Mouse (Mus musculus): ENCODE results near the gene Mill2. TPM values are rescaled to one million over a fixed set of nuclear protein-coding genes. Genes with fewer than 3 reads are reported as not detected.
"Not testable (repeated sequence)": the region's sequence is repeated elsewhere in the genome, so short reads cannot be mapped to it uniquely, and the experiment has no call there.

Gene Mill2
- polyA plus RNA-seq, 1 experiment from 2014 or later = 0.44 TPM

DNA sequence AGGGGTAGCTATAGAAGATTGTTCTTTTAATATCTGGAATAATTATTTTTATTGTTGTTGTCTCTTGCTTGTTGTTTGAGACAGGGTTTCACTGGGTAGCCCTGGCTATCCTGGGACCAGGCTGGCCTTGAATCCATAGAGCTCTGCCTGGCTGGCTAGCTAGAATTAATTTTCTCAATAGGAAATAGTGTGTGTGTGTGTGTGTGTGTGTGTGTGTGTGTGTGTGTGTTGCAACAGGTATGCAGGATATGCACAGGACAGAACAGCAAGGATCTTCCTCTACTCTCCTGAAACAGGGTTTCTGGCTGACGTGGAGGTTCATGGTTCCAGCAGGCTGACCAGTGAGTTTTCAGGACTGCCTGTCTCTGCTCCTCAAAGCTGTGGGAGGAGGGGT, 1.4 kb downstream of the Mill2 start:
- Histone ChIP-seq H3K4me3 (peak overlapping the region; percentile 24), H3K27me3 (no peaks in the 10 kb centered on the region), H3K36me3 (no peaks in the 10 kb centered on the region), H3K9me3 (no peaks in the 10 kb centered on the region), H3K27ac (replicated peaks) (0 out of 2 replicates have a peak overlapping the region, but pooled peaks have one; percentile 62), H3K4me1 (replicated peaks) (peaks cover 4% of the 10 kb centered on the region; the same call in 1 of the 2 replicates), H3K9ac (peak overlapping the region; percentile 22; the same call in 1 of the 2 replicates), H3K4me2 (peak overlapping the region; percentile 75)
- ATAC-seq (ENCODE audit: low FRiP score, low read depth) = peak; percentile 73
- 70% methylated on average over 1 of the region's 1 CpGs for WGBS

DNA sequence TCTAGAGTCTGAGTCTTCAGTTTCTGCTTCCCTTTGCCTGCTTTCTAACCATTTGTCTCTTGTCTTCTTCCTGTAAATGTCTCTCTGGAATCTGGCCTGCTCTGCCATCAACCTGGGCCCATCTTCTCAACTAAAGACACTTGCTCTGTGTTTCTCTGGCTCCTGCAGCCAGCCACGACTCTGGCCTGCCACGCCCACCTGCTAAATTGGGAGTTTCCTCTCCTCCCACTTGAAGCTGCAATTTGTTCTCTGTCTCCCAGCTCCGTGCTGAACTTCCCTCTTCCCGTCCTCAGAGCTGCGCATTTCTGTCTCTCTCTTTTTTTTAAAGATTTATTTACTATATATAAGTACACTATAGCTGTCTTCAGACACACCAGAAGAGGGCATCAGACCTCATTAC, 5.0 kb downstream of the Mill2 start:
- Histone ChIP-seq H3K27me3 (no peaks in the 10 kb centered on the region), H3K4me1 (replicated peaks) (peaks cover 4% of the 10 kb centered on the region; the same call in 1 of the 2 replicates), H3K4me2 (no peak overlapping the region), H3K4me3 (no peak overlapping the region), H3K27ac (replicated peaks) (no peak overlapping the region), H3K9me3 (no peaks in the 10 kb centered on the region), H3K36me3 (no peaks in the 10 kb centered on the region), H3K9ac (no peak overlapping the region)
- no peak for ATAC-seq (ENCODE audit: low FRiP score, low read depth)
- WGBS = 50% methylated on average over 5 of the region's 5 CpGs

DNA sequence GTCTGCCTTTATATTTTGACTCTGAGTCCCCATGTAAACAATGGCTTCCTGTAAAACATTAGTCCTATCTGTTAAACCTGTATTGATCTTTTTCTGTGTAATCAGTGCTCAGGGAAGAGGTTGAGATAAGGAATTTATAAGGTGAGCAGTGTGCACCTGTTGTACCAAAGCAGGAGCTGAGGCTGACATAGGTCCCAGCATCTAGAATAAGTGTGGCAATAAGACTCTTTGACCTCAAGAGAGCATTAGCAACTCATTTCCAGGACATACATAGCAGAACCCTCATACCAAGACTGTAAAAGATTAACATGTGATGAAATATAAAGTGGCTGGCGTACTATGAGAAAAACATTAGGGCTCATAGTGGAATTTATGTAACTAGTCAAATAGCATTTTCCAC, 8.6 kb downstream of the Mill2 start:
- no peaks in the 10 kb centered on the region for H3K27me3 ChIP-seq
- H3K27ac ChIP-seq (replicated peaks) = no peak overlapping the region
- H3K4me2 ChIP-seq = no peak overlapping the region
- H3K4me1 ChIP-seq (replicated peaks) = no peaks in the 10 kb centered on the region
- ATAC-seq (ENCODE audit: low FRiP score, low read depth) = no peak
- H3K9ac ChIP-seq = no peak overlapping the region
- 97% methylated on average over 1 of the region's 1 CpGs for WGBS
- H3K36me3 ChIP-seq = no peaks in the 10 kb centered on the region
- H3K9me3 ChIP-seq = no peaks in the 10 kb centered on the region
- H3K4me3 ChIP-seq = no peak overlapping the region

DNA sequence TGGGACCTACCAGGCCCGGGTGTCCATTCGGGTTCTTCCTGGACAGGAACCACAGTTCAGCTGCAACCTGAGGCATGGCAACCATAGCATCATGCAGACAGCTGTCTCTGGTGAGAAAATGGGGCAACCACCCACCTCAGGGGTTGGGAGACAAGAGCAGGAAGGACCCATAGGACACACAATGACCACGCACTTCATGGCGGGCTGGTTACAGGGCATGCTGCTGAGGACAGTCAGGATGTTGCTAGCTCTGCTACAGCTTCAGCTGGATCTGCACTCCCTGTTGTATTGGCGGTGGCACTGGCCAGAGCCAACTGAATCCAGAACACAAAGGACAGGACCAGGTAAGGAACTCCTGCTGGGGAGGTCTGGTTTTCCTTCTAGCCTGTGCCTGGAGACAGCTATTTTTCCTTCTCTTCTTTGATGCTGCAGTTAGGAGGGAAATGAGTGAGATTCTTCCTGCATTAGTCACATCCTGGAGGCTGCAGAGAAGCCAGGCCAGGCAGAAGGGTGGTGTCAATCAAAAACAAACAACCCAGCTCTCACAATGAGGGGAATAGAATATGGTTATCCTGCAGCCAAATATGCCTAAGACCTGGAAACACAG, 18.6 kb downstream of the Mill2 start:
- no peaks in the 10 kb centered on the region for H3K9me3 ChIP-seq
- no peak overlapping the region for H3K9ac ChIP-seq
- H3K4me2 ChIP-seq = no peak overlapping the region
- H3K4me1 ChIP-seq (replicated peaks) = no peaks in the 10 kb centered on the region
- no peak overlapping the region for H3K27ac ChIP-seq (replicated peaks)
- no peak for ATAC-seq (ENCODE audit: low FRiP score, low read depth)
- H3K4me3 ChIP-seq = no peak overlapping the region
- H3K36me3 ChIP-seq = no peaks in the 10 kb centered on the region
- 82% methylated on average over 5 of the region's 5 CpGs for WGBS
- no peaks in the 10 kb centered on the region for H3K27me3 ChIP-seq

DNA sequence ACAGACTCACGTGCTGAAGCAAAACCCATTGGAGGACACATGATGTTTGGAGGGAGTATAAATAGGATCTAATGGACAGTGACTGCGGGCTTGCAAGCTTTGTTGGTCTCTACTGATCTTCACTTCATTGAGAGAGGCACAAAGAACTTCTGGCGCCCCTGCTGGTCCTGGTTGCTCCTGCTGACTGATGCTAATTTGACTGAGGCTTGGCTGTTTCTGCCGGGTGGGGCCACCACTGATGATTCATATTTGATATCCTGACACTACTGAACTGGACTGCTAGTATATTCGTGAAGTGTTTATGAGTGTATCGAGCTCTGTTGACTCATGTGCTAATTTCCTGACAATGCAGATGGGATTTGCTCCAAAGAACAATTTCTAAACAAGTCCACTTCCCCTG, 23.0 kb downstream of the Mill2 start:
- H3K36me3 ChIP-seq = no peaks in the 10 kb centered on the region
- WGBS = 90% methylated on average over 6 of the region's 6 CpGs
- ATAC-seq (ENCODE audit: low FRiP score, low read depth) = no peak

DNA sequence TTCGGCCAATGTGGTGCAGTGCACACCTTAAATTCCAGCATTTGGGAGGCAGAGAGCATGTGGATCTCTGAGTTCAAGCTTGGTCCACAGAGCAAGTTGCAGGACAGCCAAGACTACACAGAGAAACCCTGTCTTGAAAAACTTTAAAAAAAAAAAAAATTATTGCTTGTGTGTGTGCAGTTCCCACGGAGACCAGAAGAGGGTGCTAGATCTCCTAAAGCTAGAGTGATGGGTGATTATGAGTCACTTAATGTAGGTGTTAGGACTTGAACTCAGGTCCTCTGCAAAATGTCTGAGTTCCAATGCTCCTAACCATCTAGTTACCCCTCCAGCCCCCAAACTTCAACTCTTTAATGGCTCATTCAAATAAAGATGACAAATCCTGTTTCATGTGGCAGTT, 28.7 kb downstream of the Mill2 start:
- H3K27ac ChIP-seq (replicated peaks) = no peak overlapping the region
- no peaks in the 10 kb centered on the region for H3K27me3 ChIP-seq
- no peak overlapping the region for H3K9ac ChIP-seq
- H3K4me3 ChIP-seq = no peak overlapping the region
- 92% methylated on average over 2 of the region's 2 CpGs for WGBS
- H3K9me3 ChIP-seq = no peaks in the 10 kb centered on the region
- ATAC-seq (ENCODE audit: low FRiP score, low read depth) = no peak
- peaks cover 5% of the 10 kb centered on the region for H3K4me1 ChIP-seq (replicated peaks)
- H3K36me3 ChIP-seq = no peaks in the 10 kb centered on the region
- H3K4me2 ChIP-seq = no peak overlapping the region

More for the DNA sequence above, 23.0 kb downstream of the Mill2 start:
- H3K27ac ChIP-seq (replicated peaks) = no peak overlapping the region
- H3K9me3 ChIP-seq = no peaks in the 10 kb centered on the region
- no peak overlapping the region for H3K4me2 ChIP-seq
- no peak overlapping the region for H3K4me3 ChIP-seq
- H3K9ac ChIP-seq = no peak overlapping the region
- H3K4me1 ChIP-seq (replicated peaks) = no peaks in the 10 kb centered on the region
- no peaks in the 10 kb centered on the region for H3K27me3 ChIP-seq

DNA sequence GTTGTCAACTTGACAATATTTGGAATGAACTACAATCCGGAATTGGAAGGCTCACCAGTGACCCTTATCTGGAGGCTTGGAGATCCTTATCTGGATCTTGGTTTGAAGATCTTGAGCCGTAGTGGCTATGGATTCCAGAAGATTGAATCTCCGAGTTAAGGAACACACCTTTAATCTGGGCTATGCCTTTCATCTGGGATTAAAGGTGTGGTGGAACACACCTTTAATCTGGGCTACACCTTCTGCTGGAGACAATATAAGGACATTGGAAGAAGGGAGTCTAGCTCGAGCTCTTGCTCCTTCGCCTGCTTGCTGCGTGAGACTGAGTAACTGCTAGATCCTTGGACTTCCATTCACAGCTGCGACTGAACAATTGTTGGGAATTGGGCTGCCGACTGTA, 31.3 kb downstream of the Mill2 start, which contains the start of gene Pglyrp1:
Gene Pglyrp1 (plus strand): TSS at position 301 of the 400 bp plus-strand sequence.
- not testable (repeated sequence) for H3K9ac ChIP-seq; H3K4me3 ChIP-seq; H3K27ac ChIP-seq (replicated peaks); H3K4me1 ChIP-seq (replicated peaks); H3K4me2 ChIP-seq; ATAC-seq (ENCODE audit: low FRiP score, low read depth); H3K27me3 ChIP-seq; H3K36me3 ChIP-seq; H3K9me3 ChIP-seq
- WGBS = 89% methylated on average over 1 of the region's 8 CpGs

DNA sequence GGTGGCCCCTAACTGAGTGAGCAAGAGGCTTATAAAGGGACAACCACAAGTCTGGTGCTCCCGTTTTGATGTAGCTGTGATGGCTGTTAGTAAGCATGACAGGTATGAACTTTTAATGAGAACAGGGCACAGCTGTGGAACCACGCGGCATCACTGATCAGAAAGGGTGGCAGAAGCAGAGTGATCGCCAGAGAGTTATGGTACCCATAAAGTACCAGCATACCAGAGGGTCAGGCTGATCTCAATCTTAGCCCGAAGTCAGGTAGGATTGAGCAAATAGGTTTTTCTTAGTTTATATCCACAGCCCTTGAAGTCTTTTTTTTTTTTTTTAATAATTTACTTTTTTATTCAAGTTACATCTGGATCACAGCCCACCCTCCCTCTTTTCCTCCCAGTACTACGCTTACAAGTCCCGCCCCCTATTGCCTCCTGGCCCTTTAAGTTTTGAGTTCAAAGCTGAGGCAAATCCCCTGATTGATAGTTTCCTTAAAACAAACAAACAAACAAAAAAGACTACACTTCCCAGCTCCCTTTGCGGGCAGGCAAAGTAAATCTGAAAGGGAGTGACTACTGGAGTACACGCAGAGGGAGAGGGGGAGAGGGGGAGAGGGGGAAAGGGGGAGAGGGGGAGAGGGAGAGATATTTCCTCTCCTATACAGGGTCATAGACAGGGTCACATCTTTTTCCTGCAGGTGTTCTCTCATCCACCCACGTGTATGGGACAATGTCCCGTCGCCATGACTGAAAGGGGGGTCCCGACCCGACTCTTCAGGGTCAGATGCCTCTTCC, 32.4 kb downstream of the Mill2 start:
- no peaks in the 10 kb centered on the region for H3K27me3 ChIP-seq
- H3K4me2 ChIP-seq = peak overlapping the region; percentile 75
- peak overlapping the region; percentile 33 for H3K9ac ChIP-seq
- no peak overlapping the region for H3K27ac ChIP-seq (replicated peaks)
- no peaks in the 10 kb centered on the region for H3K36me3 ChIP-seq
- H3K4me1 ChIP-seq (replicated peaks) = peaks cover 5% of the 10 kb centered on the region
- H3K9me3 ChIP-seq = no peaks in the 10 kb centered on the region
- 30% methylated on average over 14 of the region's 14 CpGs for WGBS
- ATAC-seq (ENCODE audit: low FRiP score, low read depth) = peak; percentile 76
- H3K4me3 ChIP-seq = peak overlapping the region; percentile 49

DNA sequence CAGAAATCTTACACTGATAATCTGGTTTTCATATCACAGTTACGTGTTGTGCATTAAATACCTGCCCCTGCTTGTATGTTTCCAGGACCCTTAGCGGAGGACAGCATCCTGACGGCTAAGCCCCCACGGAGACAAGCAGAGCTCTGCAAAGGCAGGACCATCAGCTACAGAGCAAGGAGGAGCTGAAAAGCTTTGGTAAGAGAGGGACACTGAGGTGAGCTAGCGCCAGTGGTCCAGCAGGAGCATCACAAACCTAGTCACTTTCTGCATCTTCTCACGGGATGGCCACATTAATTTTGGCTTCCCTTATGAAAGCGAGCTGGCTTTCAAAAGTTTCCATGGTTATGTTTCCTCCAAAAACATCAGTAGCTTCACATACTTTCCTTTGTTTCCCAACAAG, 33.0 kb downstream of the Mill2 start:
- Histone ChIP-seq H3K9me3 (no peaks in the 10 kb centered on the region), H3K27me3 (no peaks in the 10 kb centered on the region), H3K9ac (peak overlapping the region; percentile 33), H3K27ac (replicated peaks) (no peak overlapping the region), H3K36me3 (no peaks in the 10 kb centered on the region), H3K4me3 (peak overlapping the region; percentile 49), H3K4me2 (peak overlapping the region; percentile 75), H3K4me1 (replicated peaks) (peaks cover 5% of the 10 kb centered on the region)
- ATAC-seq (ENCODE audit: low FRiP score, low read depth) = peak; percentile 70
- WGBS = 3% methylated on average over 7 of the region's 7 CpGs

DNA sequence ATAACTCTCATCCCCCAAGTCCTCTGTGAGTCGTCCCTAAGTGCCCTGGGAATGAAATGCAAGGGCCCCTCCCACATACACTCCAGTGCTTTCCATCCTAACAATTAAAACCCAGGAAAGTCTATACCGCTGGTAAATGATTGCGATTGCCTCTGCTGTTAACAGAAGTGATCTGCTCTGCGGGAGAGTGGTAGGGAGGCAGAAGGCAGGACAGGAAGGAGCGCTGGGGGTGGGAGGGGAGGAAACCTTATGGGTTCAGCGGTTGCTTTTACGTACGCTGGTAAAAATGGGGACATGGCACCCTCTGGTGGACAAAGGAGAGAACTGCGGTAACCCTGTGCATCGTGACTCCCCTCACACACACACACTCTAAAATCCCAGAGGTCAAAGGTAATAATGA, 33.5 kb downstream of the Mill2 start:
- no peaks in the 10 kb centered on the region for H3K36me3 ChIP-seq
- H3K27me3 ChIP-seq = no peaks in the 10 kb centered on the region
- WGBS = 0% methylated on average over 10 of the region's 10 CpGs
- peak overlapping the region; percentile 49 for H3K4me3 ChIP-seq
- peak overlapping the region; percentile 33 for H3K9ac ChIP-seq
- peaks cover 5% of the 10 kb centered on the region for H3K4me1 ChIP-seq (replicated peaks)
- H3K9me3 ChIP-seq = no peaks in the 10 kb centered on the region
- peak; percentile 76 for ATAC-seq (ENCODE audit: low FRiP score, low read depth)
- no peak overlapping the region for H3K27ac ChIP-seq (replicated peaks)
- peak overlapping the region; percentile 75 for H3K4me2 ChIP-seq

DNA sequence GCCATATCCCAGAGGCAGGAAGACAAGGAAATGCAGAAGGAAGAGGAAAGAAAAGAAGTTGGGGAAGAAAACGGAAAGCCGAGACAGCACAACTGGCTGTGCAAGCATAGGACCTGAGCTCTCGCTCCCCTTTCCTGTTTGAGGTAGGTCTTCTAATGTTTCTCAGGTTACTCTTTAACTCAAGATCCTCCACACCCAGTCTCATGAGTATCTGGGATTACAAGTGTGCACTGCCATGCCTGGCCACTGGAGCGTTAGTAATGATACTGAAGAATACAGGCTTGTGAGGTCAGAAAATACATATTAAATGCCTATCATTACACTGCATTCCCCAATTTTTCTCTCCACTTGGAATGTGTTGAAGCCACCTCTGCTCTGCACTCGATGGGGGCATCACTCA, 35.6 kb downstream of the Mill2 start:
- WGBS = 88% methylated on average over 5 of the region's 5 CpGs
- no peak overlapping the region for H3K27ac ChIP-seq (replicated peaks)

DNA sequence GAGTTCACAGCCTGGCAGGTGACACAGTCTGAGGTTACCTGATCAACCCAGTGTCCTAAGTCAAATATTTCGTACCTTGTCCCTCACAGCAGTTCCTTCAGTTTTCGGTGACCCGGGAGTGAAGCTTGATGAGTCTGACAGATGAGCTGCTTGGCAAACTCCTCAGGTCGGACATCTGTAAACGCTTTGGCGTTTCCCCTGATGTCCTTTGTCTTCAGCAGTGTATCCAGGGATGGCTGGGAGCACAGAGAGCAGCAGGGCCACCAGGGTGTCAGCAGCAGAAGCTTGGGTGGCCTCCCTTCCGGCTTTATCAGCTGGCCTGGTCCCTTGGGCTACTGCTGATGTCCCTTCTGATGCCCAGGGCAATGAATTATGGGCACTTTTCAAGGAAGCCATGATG, 38.9 kb downstream of the Mill2 start:
- Histone ChIP-seq H3K36me3 (no peaks in the 10 kb centered on the region), H3K9ac (no peak overlapping the region), H3K27me3 (no peaks in the 10 kb centered on the region), H3K4me2 (no peak overlapping the region), H3K9me3 (no peaks in the 10 kb centered on the region), H3K27ac (replicated peaks) (no peak overlapping the region), H3K4me3 (no peak overlapping the region), H3K4me1 (replicated peaks) (no peaks in the 10 kb centered on the region)
- WGBS = 80% methylated on average over 7 of the region's 7 CpGs
- no peak for ATAC-seq (ENCODE audit: low FRiP score, low read depth)

More for the DNA sequence above, 35.6 kb downstream of the Mill2 start:
- Histone ChIP-seq H3K36me3 (no peaks in the 10 kb centered on the region), H3K9ac (no peak overlapping the region), H3K4me3 (no peak overlapping the region), H3K4me1 (replicated peaks) (peaks cover 5% of the 10 kb centered on the region), H3K27me3 (no peaks in the 10 kb centered on the region), H3K9me3 (no peaks in the 10 kb centered on the region), H3K4me2 (no peak overlapping the region)
- no peak for ATAC-seq (ENCODE audit: low FRiP score, low read depth)
